Mouse (Mus musculus) kidney, postnatal 25 days (tissue): ENCODE data around the gene Thpo.

ENCODE experiments used
- DNase-seq, 2 experiments: peaks; one replicate each; pipeline ENCODE4 v3.0.0; 2021; ENCODE audit warnings: mixed read lengths in 2 of 2

The Thpo gene

GRCm38 (mm10) chr16:20733731-20734730, at the start of gene Thpo:
TSS of gene Thpo (minus strand) at chr16:20734511.
- DNase-seq = no peak

GRCm38 (mm10) chr16:20783891-20784290, 49.6 kb upstream of the Thpo start:
- DNase-seq = peak in 1 of 2 experiments; percentile 27

- DNase-seq = peak in 1 of 2 experiments; percentile 7
These were observed 46.9 kb upstream of the Thpo start for GRCm38 (mm10) chr16:20781101-20781630.

- DNase-seq = no peak
These were observed 45.5 kb upstream of the Thpo start for GRCm38 (mm10) chr16:20779846-20780245.

GRCm38 (mm10) chr16:20775021-20775420, 40.7 kb upstream of the Thpo start:
- DNase-seq = no peak

- peak; percentile 54 to 77 for DNase-seq
These were observed 30.9 kb upstream of the Thpo start for GRCm38 (mm10) chr16:20765244-20765643.

GRCm38 (mm10) chr16:20761681-20762080, 27.4 kb upstream of the Thpo start:
- peak; percentile 53 to 78 for DNase-seq

GRCm38 (mm10) chr16:20757385-20757784, 23.1 kb upstream of the Thpo start:
- no peak for DNase-seq

- no peak for DNase-seq
These were observed 21.7 kb upstream of the Thpo start for GRCm38 (mm10) chr16:20756052-20756451.

GRCm38 (mm10) chr16:20750518-20750917, 16.2 kb upstream of the Thpo start:
- no peak for DNase-seq

- DNase-seq = peak in 1 of 2 experiments; percentile 44
These were observed 12.3 kb upstream of the Thpo start for GRCm38 (mm10) chr16:20746641-20747040.

- DNase-seq = no peak
These were observed 5.5 kb upstream of the Thpo start for GRCm38 (mm10) chr16:20739845-20740244.

- DNase-seq = no peak
These were observed 2.5 kb upstream of the Thpo start for GRCm38 (mm10) chr16:20736823-20737222.

- DNase-seq = no peak
These were observed 1.9 kb upstream of the Thpo start for GRCm38 (mm10) chr16:20736168-20736567.

- no peak for DNase-seq
These were observed 1.3 kb upstream of the Thpo start for GRCm38 (mm10) chr16:20735651-20736050.

GRCm38 (mm10) chr16:20732925-20733730, 1.2 kb downstream of the Thpo start, which contains the start of gene Chrd:
TSS of gene Chrd (plus strand) at chr16:20733127.
- DNase-seq = peak; percentile 56 to 83

- DNase-seq = no peak
These were observed 1.9 kb downstream of the Thpo start for GRCm38 (mm10) chr16:20732251-20732924.

GRCm38 (mm10) chr16:20731688-20732087, 2.6 kb downstream of the Thpo start:
- DNase-seq = no peak

- peak; percentile 69 to 84 for DNase-seq
These were observed 4.0 kb downstream of the Thpo start for GRCm38 (mm10) chr16:20730293-20730711.

GRCm38 (mm10) chr16:20726384-20726783, 7.9 kb downstream of the Thpo start:
- no peak for DNase-seq

GRCm38 (mm10) chr16:20725750-20726149, 8.6 kb downstream of the Thpo start:
- DNase-seq = no peak

- no peak for DNase-seq
These were observed 9.0 kb downstream of the Thpo start for GRCm38 (mm10) chr16:20725321-20725720.
